Mouse (Mus musculus) stomach, postnatal 0 days (tissue): ENCODE measurements around the gene Fbxo40.

Experiments used
- CTCF ChIP-seq: IDR thresholded peaks from 2 replicates; pipeline ENCODE4 v1.5.1; 2016; ENCODE audit warnings: antibody characterized with exemption, low read depth, mild to moderate bottlenecking, moderate library complexity
- EP300 ChIP-seq: optimal IDR thresholded peaks from 2 replicates; pipeline ENCODE3; 2016; ENCODE audit warnings: antibody characterized with exemption

DNA sequence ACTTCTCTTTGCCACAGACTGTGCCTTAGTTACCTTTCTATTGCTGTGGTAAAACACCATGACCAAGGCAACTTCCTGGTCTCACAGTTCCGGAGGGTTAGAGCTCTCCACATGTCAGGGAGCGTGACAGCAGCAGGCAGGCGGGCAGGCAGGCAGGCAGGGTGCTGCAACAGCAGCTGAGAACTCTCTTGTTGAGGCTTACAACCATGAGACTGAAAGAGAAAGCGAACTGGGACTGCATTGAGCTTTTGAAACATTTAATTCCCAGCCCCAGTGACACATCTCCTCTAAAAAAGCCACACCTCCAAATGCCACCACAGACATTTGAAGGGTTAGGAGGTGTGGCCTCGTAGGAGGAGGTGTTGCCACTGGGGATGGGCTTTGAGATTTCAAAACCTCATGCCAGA lies 4.6 kb downstream of the Fbxo40 start:
- TF ChIP-seq CTCF (no peak), EP300 (no peak)
